Mouse (Mus musculus): ENCODE data around the gene Nfatc3. TPM values are rescaled to one million over a fixed set of nuclear protein-coding genes. Genes with fewer than 3 reads are reported as not detected.

The Nfatc3 gene
- polyA plus RNA-seq, 1 experiment: 17.8 TPM

GRCm38 (mm10) chr8:106038721-106039120 lies 19.9 kb upstream of the Nfatc3 start:
- WGBS: 63% methylated on average over 10 of the region's 10 CpGs
- peaks cover 5% of the 10 kb centered on the region for H3K4me1 ChIP-seq (ENCODE audit: control insufficient read depth, insufficient read depth, low read length)
- H3K27ac ChIP-seq (ENCODE audit: control insufficient read depth, insufficient read depth, low read depth, low read length, poor library complexity): no peak overlapping the region
- TF ChIP-seq POLR2A (IDR thresholded peaks at IDR 0.05; ENCODE audit: borderline replicate concordance, control insufficient read depth, low read depth, low read length) (no peak), CTCF (IDR thresholded peaks at IDR 0.05; ENCODE audit: control insufficient read depth, insufficient read depth, low read length) (no peak)
- H3K4me3 ChIP-seq (replicated peaks; ENCODE audit: control insufficient read depth, low read depth, low read length): no peak overlapping the region

- H3K27ac ChIP-seq (ENCODE audit: control insufficient read depth, insufficient read depth, low read depth, low read length, poor library complexity): no peak overlapping the region
- no peak for TF ChIP-seq POLR2A (IDR thresholded peaks at IDR 0.05; ENCODE audit: borderline replicate concordance, control insufficient read depth, low read depth, low read length)
- TF ChIP-seq CTCF (IDR thresholded peaks at IDR 0.05; ENCODE audit: control insufficient read depth, insufficient read depth, low read length): no peak
- H3K4me1 ChIP-seq (ENCODE audit: control insufficient read depth, insufficient read depth, low read length): peaks cover 5% of the 10 kb centered on the region
- no peak overlapping the region for H3K4me3 ChIP-seq (replicated peaks; ENCODE audit: control insufficient read depth, low read depth, low read length)
- 44% methylated on average over 4 of the region's 4 CpGs for WGBS
Measured at GRCm38 (mm10) chr8:106039605-106040004, 19.0 kb upstream of the Nfatc3 start.

- TF ChIP-seq CTCF (IDR thresholded peaks at IDR 0.05; ENCODE audit: control insufficient read depth, insufficient read depth, low read length) (no peak), POLR2A (IDR thresholded peaks at IDR 0.05; ENCODE audit: borderline replicate concordance, control insufficient read depth, low read depth, low read length) (no peak)
- Histone ChIP-seq H3K4me1 (ENCODE audit: control insufficient read depth, insufficient read depth, low read length) (peaks cover 5% of the 10 kb centered on the region), H3K27ac (ENCODE audit: control insufficient read depth, insufficient read depth, low read depth, low read length, poor library complexity) (no peak overlapping the region), H3K4me3 (replicated peaks; ENCODE audit: control insufficient read depth, low read depth, low read length) (no peak overlapping the region)
- 70% methylated on average over 4 of the region's 4 CpGs for WGBS
Measured at GRCm38 (mm10) chr8:106040218-106040617, 18.4 kb upstream of the Nfatc3 start.

GRCm38 (mm10) chr8:106043055-106043454 lies 15.6 kb upstream of the Nfatc3 start:
- TF ChIP-seq CTCF (IDR thresholded peaks at IDR 0.05; ENCODE audit: control insufficient read depth, insufficient read depth, low read length) (no peak), POLR2A (IDR thresholded peaks at IDR 0.05; ENCODE audit: borderline replicate concordance, control insufficient read depth, low read depth, low read length) (no peak)
- Histone ChIP-seq H3K4me3 (replicated peaks; ENCODE audit: control insufficient read depth, low read depth, low read length) (no peak overlapping the region), H3K27ac (ENCODE audit: control insufficient read depth, insufficient read depth, low read depth, low read length, poor library complexity) (no peak overlapping the region), H3K4me1 (ENCODE audit: control insufficient read depth, insufficient read depth, low read length) (peaks cover 5% of the 10 kb centered on the region)
- WGBS: 90% methylated on average over 2 of the region's 2 CpGs

- 11% methylated on average over 3 of the region's 3 CpGs for WGBS
- no peak overlapping the region for H3K27ac ChIP-seq (ENCODE audit: control insufficient read depth, insufficient read depth, low read depth, low read length, poor library complexity)
- H3K4me3 ChIP-seq (replicated peaks; ENCODE audit: control insufficient read depth, low read depth, low read length): no peak overlapping the region
- TF ChIP-seq CTCF (IDR thresholded peaks at IDR 0.05; ENCODE audit: control insufficient read depth, insufficient read depth, low read length): no peak
- no peak for TF ChIP-seq POLR2A (IDR thresholded peaks at IDR 0.05; ENCODE audit: borderline replicate concordance, control insufficient read depth, low read depth, low read length)
- peaks cover 2% of the 10 kb centered on the region; the same call in 1 of the 2 replicates for H3K4me1 ChIP-seq (ENCODE audit: control insufficient read depth, insufficient read depth, low read length)
Measured at GRCm38 (mm10) chr8:106044151-106044550, 14.5 kb upstream of the Nfatc3 start.

GRCm38 (mm10) chr8:106046872-106047559 lies 11.6 kb upstream of the Nfatc3 start:
- TF ChIP-seq POLR2A (IDR thresholded peaks at IDR 0.05; ENCODE audit: borderline replicate concordance, control insufficient read depth, low read depth, low read length) (no peak), CTCF (IDR thresholded peaks at IDR 0.05; ENCODE audit: control insufficient read depth, insufficient read depth, low read length) (no peak)
- Histone ChIP-seq H3K4me1 (ENCODE audit: control insufficient read depth, insufficient read depth, low read length) (no peaks in the 10 kb centered on the region; the same call in 1 of the 2 replicates), H3K4me3 (replicated peaks; ENCODE audit: control insufficient read depth, low read depth, low read length) (no peak overlapping the region), H3K27ac (ENCODE audit: control insufficient read depth, insufficient read depth, low read depth, low read length, poor library complexity) (no peak overlapping the region)
- 90% methylated on average over 11 of the region's 11 CpGs for WGBS

- H3K4me1 ChIP-seq (ENCODE audit: control insufficient read depth, insufficient read depth, low read length): no peaks in the 10 kb centered on the region; the same call in 1 of the 2 replicates
- TF ChIP-seq POLR2A (IDR thresholded peaks at IDR 0.05; ENCODE audit: borderline replicate concordance, control insufficient read depth, low read depth, low read length) (no peak), CTCF (IDR thresholded peaks at IDR 0.05; ENCODE audit: control insufficient read depth, insufficient read depth, low read length) (no peak)
- no peak overlapping the region for H3K27ac ChIP-seq (ENCODE audit: control insufficient read depth, insufficient read depth, low read depth, low read length, poor library complexity)
- 68% methylated on average over 5 of the region's 5 CpGs for WGBS
- no peak overlapping the region for H3K4me3 ChIP-seq (replicated peaks; ENCODE audit: control insufficient read depth, low read depth, low read length)
Measured at GRCm38 (mm10) chr8:106047854-106048630, 10.6 kb upstream of the Nfatc3 start.

- TF ChIP-seq CTCF (IDR thresholded peaks at IDR 0.05; ENCODE audit: control insufficient read depth, insufficient read depth, low read length) (no peak), POLR2A (IDR thresholded peaks at IDR 0.05; ENCODE audit: borderline replicate concordance, control insufficient read depth, low read depth, low read length) (no peak)
- Histone ChIP-seq H3K27ac (ENCODE audit: control insufficient read depth, insufficient read depth, low read depth, low read length, poor library complexity) (no peak overlapping the region), H3K4me1 (ENCODE audit: control insufficient read depth, insufficient read depth, low read length) (no peaks in the 10 kb centered on the region; the same call in 1 of the 2 replicates), H3K4me3 (replicated peaks; ENCODE audit: control insufficient read depth, low read depth, low read length) (no peak overlapping the region)
- 69% methylated on average over 6 of the region's 6 CpGs for WGBS
Measured at GRCm38 (mm10) chr8:106049840-106050239, 8.8 kb upstream of the Nfatc3 start.
